18 mouse cellular contexts compared by ENCODE assay signal in genomic region chr9:88367751-88368150, GRCm38 (mm10).
"Had no signal": no experiment of that assay in that cellular context is flagged by ENCODE, and none has a peak within 500 bp of the region (broad histone marks: within the 10 kb centered on the region; RNA-seq: fewer than 3 reads in every experiment).

No protein-coding gene starts in this region.

- H3K4me3 ChIP-seq: lung, embryonic 15.5 days; megakaryocyte, embryonic 14.5 days; midbrain, embryonic 13.5 days; midbrain, embryonic 15.5 days; neural tube, embryonic 12.5 days had no signal

- ATAC-seq: lung, postnatal 0 days; midbrain, embryonic 13.5 days; midbrain, embryonic 15.5 days had no signal

- DNase-seq: liver, postnatal 0 days; lung, adult 2 months; lung, postnatal 14 days; lung, postnatal 36 days; right cerebral cortex, postnatal 14 days; right cerebral cortex, postnatal 4 days; spleen, adult 18-20 months; thymus, adult 2 months; thymus, postnatal 25 days; thymus, postnatal 4 days had no signal

- H3K27me3 ChIP-seq: lung, embryonic 15.5 days; megakaryocyte, embryonic 14.5 days; midbrain, embryonic 13.5 days; midbrain, embryonic 15.5 days; neural tube, embryonic 12.5 days had no signal

- H3K4me2 ChIP-seq: lung, embryonic 15.5 days; midbrain, embryonic 11.5 days; midbrain, embryonic 13.5 days; midbrain, embryonic 15.5 days; neural tube, embryonic 12.5 days had no signal

- H3K4me1 ChIP-seq: lung, embryonic 15.5 days; midbrain, embryonic 13.5 days; neural tube, embryonic 12.5 days had no signal

- H3K9ac ChIP-seq: liver, postnatal 0 days; lung, embryonic 15.5 days; midbrain, embryonic 13.5 days; midbrain, embryonic 15.5 days; neural tube, embryonic 12.5 days had no signal

- H3K36me3 ChIP-seq: lung, embryonic 15.5 days; midbrain, embryonic 15.5 days; neural tube, embryonic 12.5 days had no signal

- H3K9me3 ChIP-seq: lung, embryonic 15.5 days; megakaryocyte, embryonic 14.5 days; midbrain, embryonic 13.5 days; midbrain, embryonic 15.5 days; neural tube, embryonic 12.5 days had no signal

- H3K27ac ChIP-seq: lung, embryonic 15.5 days; macrophage; midbrain, embryonic 13.5 days; midbrain, embryonic 15.5 days; neural tube, embryonic 12.5 days had no signal
